Mouse (Mus musculus): ENCODE data around the gene Gpr18.

DNA sequence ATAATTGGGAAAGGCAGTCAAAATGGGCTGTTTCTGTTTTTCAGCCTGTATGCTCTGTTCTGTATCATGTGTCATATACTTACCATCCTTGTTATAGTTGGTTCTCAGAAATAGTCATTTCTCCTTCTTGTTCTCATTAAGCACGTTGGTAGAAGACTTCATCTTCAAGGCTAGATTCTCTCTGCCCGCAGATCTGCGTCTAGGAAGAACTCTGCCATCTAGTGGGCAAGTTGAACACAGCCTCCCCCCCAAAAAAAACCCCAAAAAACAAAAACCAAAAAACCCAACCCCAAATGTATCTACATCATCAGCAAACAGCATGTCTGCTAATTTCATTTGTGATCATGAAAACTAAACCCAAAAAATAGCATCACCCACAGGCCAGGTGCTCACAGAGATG, 4.2 kb upstream of the Gpr18 start:
- TF ChIP-seq CTCF (IDR thresholded peaks at IDR 0.05; ENCODE audit: low read depth): peak; percentile 59
- no peak for TF ChIP-seq EP300 (IDR thresholded peaks at IDR 0.05; ENCODE audit: low read depth)
